Mouse (Mus musculus) olfactory bulb, adult 2 months (tissue): Measurements from ENCODE around the gene Zfp160.
"Not testable (repeated sequence)": the region's sequence is repeated elsewhere in the genome, so short reads cannot be mapped to it uniquely, and the experiment has no call there.

ENCODE experiments used
- CTCF ChIP-seq: fragments of 200-500 bp; IDR thresholded peaks from 2 replicates; pipeline ENCODE4 v1.5.1; 2012; ENCODE audit warnings: low read depth, mild to moderate bottlenecking, low read length, moderate library complexity; ENCODE audit not compliant: insufficient read depth
- POLR2A ChIP-seq: fragments of 200-500 bp; IDR thresholded peaks from 2 replicates; pipeline ENCODE4 v1.6.1; 2012; ENCODE audit warnings: mild to moderate bottlenecking, low read depth, low read length, moderate library complexity; ENCODE audit not compliant: insufficient read depth

DNA sequence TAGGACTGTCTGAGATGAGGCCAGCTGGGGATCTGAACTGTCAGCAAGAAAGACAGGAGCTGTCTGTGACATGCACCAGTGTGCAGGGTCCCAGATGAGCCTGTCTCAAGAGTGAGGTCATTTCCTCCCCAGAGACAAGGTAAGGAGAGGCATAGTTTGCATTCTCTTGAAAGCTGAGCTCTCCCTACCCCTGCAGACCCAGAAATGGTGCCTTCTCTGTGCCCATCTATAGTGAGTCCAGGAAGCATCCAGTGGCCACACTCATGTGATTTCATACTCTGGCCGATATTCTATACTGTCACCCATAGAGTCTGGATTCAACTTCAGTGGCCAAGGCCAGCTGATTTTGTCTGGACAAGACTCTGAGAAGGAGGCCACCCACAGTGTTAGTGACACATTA is 46.4 kb downstream of the Zfp160 start:
- TF ChIP-seq POLR2A, CTCF: not testable (repeated sequence)
